Mouse (Mus musculus) adrenal gland, adult (tissue): ENCODE measurements at regions not wholly inside any gene's neighbourhood (a gene's known extent, or its start where the extent isn't known, plus 50 kb on each side); places are given as distances from the start of the nearest gene placed in this dataset.

Experiments
- DNase-seq, 2 experiments: peaks; one replicate each; pipeline ENCODE4 v3.0.0; 2022 to 2023; ENCODE audit warnings: low spot score in 1 of 2; ENCODE audit not compliant: inconsistent age in 2 of 2

DNA sequence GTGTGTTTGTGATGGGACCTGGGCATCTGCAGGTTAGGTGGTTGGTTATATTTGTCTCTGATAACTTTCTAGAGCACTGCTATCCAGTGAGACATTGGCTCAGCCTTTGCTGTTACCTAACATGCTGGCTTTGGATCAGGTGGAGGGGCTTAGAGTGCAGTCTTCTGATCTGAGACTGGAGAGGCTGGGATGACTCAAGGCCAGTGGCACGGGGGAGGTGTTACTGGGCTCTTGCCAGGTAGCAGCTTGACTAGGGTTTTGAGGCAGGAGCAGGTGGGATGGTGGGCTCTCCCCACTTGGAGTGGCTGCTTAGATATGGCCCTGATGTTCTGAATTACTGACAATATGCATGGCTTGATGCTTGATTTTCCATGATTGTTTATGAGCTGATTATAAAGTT is 236.0 kb downstream of the Zfp704 start:
- DNase-seq, result no peak

DNA sequence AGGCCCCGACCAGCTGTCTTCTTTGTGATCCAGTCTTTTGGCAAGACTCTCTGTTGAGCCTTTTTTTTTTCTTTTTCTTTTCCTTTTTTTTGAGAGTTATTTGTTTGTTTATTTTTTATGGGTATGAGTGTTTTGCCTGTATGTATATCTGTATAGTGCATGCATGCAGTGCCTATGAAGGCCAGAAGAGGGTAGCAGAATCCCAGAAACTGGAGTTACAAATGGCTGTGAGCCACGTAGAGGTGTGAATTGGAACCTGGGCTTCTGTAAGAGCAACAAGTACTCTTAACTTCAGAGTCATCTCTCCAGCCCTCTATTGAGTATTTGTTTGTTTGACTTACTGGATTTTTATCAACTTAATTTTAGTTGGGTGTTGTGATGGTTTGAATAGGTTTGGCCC is 239.8 kb downstream of the Zfp704 start:
- no peak for DNase-seq

DNA sequence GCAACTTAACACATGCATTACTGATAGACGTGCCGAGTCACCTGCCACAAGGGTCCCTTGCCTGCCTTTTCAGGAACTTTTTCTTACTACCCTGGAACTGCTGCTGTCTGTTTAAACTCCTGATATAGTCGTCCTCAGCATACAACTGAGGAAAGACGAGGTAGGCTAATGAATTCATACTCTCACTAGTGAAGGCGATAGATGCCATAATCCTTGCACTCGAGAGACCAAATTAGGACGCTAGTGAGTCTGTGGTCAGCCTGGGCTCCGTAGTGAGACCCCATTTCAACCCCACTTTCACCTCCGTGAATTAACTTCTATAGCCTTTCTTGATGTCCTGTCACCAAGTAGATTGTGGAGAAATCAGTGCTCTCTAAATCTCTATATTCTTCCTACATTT is 244.1 kb downstream of the Zfp704 start:
- no peak for DNase-seq

- DNase-seq, result no peak
Measured at GRCm38 (mm10) chr3:9359186-9359585, 250.7 kb downstream of the Zfp704 start.

DNA sequence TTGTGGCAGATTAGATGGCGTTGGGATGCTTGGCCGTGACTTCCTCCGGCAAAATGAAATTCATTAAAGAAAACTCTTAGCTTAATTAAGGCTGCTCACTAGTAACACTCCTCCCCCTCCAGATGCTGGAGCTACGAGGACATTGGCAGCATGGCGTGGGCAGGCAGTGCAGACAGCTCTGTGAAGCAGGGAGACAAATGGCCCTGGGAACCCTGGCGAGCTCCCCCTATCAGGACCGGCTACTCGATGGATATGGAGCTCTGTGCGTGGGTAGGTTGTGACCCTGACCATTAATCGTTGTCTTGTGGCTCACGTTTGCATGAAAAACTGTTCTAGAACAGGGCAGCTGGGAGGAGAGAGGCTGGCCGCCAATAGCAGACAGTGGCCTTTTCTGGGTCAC is 251.8 kb downstream of the Zfp704 start:
- DNase-seq, result peak; percentile 29 to 74

- no peak for DNase-seq
Measured at GRCm38 (mm10) chr3:9357639-9358038, 252.2 kb downstream of the Zfp704 start.

DNA sequence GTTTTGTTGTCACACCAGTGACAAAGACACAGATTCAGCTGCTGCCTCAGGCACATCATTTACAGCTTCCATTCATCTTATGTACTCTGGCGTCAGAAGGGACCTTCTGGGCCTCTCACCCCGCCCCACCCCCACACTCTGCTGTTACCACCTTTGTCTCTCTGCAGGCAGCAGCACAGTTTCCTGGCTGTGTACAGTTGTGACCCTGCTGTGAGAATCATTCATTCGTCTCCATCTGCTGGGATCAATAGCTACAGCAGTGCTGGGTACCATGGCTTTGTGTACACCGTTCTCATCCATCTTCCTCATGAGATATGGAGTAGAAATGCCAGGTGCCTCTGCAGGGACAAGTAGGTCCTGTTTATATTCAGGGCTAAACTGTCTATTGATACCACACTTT is 254.0 kb downstream of the Zfp704 start:
- no peak for DNase-seq

DNA sequence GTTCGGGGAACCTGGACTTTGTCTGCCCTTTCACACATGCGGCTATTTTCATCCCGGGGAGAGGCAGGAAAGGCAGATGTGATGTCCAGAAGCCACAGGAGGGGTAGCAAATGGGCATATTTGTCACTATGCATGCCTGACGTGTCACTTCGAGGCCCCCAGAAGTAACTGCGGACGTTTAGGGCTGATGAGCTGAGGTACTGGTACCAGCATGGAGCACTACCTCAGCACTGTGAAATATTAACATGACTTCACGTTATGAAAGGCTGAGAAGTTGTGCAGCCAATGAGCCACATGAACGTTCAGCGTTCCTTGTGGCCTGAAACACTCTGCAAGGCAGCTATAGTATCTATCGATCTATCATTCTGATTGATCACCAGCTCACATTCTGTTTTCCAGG is 255.1 kb downstream of the Zfp704 start:
- DNase-seq, result no peak

DNA sequence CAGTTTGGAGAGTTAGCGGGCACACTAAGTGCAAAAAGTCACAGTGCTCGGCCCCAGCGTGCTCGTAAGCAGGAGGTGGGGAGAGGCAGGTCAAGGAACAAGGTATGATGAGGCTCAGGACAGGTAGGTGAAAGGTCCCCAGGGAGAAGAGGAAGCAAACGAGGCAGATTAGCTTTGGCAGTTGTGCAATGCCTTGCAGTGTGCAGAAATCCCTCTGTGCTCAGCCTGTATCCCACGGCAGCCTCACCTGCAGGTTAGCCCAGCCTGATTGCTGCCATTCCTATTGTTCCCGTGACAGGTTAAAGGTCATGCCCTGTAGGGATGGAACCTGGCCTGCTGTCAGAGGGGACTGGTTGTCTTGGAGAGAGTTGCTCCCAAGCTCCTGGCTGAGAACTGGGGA is 257.6 kb downstream of the Zfp704 start:
- no peak for DNase-seq

DNA sequence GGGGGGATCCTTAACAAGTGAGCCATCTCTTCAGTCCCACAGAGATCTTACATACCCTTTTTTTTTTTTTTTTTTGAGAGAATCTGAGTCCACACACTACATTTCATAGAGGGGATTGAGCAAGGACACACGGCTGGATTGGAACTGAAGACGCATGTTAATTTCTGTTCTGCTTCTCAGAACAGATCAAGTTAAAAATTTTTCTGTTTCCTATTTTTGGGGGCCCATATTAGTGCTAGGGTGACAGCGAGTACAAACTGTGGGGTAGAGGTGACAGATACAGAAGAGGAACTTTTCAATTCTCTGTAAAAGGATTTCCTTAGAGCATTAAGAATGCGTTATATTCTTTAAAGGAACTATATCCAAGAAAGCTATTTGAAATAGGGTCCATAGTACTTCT is 260.1 kb downstream of the Zfp704 start:
- no peak for DNase-seq

DNA sequence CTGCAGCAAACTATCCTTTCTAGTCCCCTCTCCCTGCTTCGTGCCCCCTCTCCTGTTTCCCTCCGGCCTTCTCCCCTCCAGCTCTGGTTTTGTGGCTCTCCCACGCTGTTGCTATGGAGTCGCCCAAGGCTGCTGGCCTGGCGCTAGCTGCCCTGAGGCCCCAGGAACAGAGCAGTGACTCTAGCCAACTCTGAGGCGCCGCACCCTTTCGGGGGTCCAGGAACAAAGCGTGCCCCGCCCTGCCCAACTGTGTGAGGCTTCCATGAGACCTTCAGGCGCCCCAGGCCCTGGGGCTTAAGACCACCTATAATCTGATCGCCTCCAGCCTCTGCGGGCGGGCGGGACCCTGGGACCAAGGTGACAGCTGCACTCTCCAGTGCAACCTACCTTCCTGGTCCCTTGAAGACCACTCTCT is 262.4 kb downstream of the Zfp704 start:
- peak; percentile 49 to 85 for DNase-seq

GRCm38 (mm10) chr3:9346857-9347445 is 262.9 kb downstream of the Zfp704 start:
- peak; percentile 44 to 76 for DNase-seq

GRCm38 (mm10) chr3:9346356-9346755 is 263.5 kb downstream of the Zfp704 start:
- DNase-seq, result peak in 1 of 2 experiments; percentile 33

- DNase-seq, result no peak
Measured at GRCm38 (mm10) chr3:9345885-9346284, 264.0 kb downstream of the Zfp704 start.

- peak in 1 of 2 experiments; percentile 36 for DNase-seq
Measured at GRCm38 (mm10) chr3:9343586-9343985, 266.3 kb downstream of the Zfp704 start.

DNA sequence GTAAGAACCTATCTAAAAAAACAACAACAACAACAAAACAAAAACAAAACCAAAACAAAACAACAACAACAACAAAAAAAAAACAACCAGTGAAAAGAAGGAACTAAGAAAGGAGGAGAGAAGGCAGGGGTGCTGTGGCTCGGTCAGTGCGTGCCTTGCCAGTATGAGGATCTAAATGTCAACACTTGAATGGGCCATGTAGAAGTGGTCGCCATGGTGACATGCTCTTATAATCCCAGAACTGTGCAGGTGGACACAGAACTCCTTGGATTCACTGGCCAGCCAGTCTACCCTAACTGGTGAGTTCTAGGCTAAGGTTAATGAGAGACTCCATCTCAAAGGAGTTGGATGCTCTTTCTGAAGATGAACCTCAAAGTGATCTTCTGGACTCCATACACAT is 267.7 kb downstream of the Zfp704 start:
- DNase-seq, result no peak

DNA sequence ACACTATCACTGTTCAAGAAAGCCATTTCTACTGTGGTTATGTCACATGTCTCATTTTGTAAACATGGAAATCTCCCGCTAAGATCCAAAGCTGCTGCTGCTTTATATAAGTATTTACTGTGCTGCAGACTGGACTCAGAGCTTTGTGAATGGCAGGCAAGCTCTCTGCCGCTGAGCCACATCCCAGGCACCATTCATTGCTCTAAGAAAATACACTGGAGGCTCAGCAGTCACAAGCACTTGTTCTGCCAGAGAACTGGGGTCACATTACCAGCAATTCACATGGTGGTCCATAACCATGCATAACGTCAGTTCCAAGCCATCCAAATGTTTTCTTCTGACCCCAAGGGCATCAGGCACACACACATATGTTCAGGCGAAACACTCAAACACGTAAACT is 268.2 kb downstream of the Zfp704 start:
- DNase-seq, result no peak

DNA sequence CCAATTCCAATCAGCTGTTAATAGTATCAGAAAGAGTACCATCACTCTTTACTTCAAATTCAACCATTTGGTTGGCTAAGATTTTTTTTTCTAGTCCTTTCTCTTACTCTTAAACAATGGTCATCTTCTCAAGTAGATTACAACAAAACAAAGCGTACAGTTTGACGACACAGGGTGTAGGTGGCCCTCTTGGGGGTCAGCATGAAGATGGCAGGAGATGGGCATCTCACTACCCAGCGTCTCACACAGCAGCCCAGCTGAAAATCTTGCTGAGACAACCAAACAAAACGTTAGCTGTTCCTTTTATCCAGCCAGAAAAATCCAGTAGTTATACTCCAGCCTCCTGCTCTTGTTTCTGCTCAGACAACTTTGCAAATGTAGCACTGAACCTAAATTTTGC is 268.6 kb downstream of the Zfp704 start:
- DNase-seq, result no peak

DNA sequence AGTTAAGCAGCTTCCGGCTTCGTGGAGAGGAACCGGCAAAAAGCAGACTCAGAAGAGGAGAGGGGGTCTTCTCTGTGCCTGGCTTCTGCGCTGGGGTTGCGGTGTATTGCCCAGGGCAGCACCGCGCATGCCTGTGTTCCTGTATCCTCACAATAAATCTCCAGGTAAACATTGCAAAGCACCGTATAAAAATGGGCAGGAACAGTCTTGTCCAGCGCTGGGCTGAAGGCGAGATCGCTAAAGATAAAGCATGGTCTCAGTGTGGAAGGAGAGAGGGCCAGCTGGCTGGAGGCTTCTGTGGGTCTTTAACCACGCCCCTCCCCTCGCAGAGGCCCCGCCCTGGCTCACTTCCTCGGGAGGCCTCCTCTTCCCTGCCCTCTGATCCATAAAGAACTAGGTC is 269.1 kb downstream of the Zfp704 start:
- peak; percentile 38 to 75 for DNase-seq

- DNase-seq, result no peak
Measured at GRCm38 (mm10) chr3:9340344-9340743, 269.5 kb downstream of the Zfp704 start.

- no peak for DNase-seq
Measured at GRCm38 (mm10) chr3:9339669-9340068, 270.2 kb downstream of the Zfp704 start.

DNA sequence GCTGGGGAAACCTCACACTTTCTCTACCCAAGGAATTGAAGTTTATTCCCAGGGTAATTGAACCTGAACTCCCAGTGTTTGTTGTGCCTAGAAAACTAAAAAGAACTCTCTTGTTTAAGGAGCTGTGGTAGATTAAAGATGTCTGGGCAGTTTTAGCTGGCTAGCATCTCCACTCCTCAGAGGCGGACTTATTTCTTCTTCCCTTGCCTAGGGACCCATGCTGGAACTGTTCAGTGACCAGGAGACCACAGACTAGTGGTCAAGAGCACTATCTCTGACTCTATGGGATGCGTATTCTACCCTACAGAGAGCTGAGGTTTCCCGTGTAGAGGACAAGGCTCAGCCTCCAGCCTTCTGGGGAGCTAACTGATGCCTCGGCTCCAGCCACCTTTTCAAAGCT is 274.3 kb downstream of the Zfp704 start:
- DNase-seq, result no peak
